Mouse (Mus musculus): ENCODE results near the gene Nav2. TPM values are rescaled to one million over a fixed set of nuclear protein-coding genes. Genes with fewer than 3 reads are reported as not detected.

Gene Nav2
- total RNA-seq (2021): 10 to 100 TPM; 71.1 to 81.0 TPM
- long read RNA-seq, experiment 1, partial matches to known transcripts: 1 of 17 reads
- long read RNA-seq, experiment 1, other reads (novel, unspliced or antisense): 15 of 17 reads
- long read RNA-seq, experiment 2, partial matches to known transcripts: 0 of 7 reads
- long read RNA-seq, experiment 2, other reads (novel, unspliced or antisense): 7 of 7 reads

DNA sequence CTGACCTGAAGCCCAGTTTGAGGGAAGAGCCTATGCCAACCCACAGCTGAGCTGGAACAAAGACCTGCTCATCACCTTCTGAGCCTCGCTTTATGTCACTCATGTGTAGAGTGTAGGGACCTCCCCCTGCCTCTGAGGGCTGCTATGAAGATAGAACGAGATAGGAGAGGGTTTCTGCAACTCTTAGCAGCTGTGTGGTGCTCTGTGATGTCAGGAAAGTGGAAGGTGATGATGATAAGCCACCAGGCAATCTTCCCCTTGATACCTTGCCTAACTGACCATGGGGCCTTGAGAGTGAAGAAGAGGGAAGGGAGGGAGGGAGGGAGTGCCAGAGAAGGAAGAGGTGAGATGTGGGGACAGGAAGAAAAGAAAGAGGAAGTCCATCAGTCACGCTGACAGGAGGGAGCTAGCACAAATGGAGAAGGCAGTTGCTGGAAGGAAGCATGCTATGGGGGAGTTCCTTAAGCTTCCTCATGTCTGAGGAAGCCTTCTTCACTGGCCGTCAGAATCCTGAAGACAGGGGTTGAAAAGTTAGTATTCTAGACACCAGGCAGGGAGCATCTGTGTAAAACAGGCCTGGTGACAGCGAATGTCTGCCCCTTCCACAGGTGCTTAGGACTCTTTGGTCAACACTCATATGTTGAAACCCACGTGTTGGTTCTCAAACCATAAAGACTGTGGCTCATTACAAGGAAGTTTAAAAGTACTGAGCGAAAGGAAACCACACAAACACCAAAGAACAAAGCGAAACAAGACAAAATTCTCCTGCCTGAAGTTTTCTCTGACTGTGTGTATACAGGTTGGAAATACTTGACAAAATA, at the start of gene Nav2:
Nav2 (plus strand) TSS at position 196 of the 821 bp plus-strand sequence.
- no peak for DNase-seq (ENCODE audit: low spot score in 2 of 2)

DNA sequence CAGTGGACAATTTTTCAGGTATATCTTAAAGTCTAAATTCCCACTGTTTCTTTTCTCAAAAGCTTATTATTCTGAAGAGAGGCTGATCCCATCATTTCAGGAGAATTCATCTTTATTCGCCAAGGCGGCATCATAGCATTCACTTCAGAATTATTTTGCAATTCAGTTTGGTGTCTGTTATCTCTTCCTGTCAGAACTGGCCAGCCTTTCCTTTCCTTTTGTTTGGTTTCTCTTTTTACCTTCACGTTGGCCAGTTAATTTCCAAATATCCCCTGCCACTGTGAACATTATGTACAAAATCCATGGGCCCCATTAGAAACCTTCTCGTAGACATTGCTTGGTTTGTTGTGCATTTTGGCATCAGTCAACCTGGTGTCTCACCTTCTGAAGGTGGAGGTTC, 49.2 kb upstream of the Nav2 start:
- no peak for DNase-seq (ENCODE audit: low spot score in 2 of 2)

DNA sequence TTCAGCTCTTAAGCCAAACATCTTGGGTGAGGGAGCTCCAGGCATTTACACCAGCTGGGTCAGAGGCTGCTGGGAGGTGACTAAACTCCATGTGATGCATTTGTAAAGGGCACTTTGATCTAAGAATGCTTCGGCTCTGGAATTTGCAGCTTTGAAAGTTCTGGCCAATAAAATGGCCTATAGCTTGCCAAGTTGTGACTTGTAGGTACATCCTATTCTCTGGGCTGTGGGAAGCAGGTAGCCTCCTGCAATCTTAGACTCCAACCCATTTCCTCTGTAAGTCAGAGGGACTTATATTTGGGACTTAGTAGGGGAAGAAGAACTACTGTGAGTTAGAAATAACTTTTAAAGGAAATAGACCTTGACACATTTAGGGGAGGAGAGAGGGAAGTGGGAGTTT, 47.6 kb upstream of the Nav2 start:
- no peak for DNase-seq (ENCODE audit: low spot score in 2 of 2)

DNA sequence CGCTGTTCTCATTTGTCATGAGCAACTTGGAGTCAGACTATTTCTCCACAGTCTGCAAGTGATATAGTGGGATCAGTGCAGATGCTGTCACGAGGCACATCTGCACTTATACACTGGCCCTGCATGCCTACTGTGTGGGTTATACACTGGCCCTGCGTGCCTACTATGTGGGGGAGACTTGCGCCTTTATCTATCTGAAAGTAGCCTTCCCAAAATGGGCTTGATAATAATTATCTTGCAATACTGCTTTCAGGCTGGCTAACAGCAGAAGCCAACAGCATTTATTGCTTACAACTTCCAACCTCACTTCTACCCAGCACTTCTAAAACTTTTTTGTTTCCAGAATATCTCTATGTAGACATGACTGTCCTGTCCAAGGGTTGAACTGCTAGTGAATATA, 46.7 kb upstream of the Nav2 start:
- no peak for DNase-seq (ENCODE audit: low spot score in 2 of 2)

DNA sequence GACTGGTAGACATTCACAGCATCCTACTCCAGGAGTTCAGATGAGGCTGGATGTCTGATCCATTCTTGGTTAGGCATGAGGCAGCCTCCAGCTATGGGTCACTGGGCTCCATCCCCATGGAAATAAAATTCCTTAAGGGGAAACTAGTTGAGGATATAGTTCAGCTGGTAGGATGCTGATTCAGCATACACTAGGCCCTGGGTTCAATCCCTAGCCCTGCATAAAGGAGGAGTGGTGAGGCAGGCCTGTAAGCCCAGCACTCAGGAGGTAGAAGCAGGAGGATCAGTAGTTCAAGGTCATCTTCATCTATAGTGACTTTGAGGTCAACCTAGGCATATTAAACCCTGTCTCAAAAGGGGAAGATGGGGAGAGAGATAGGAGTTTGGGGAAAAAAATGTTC, 44.3 kb upstream of the Nav2 start:
- DNase-seq (ENCODE audit: low spot score in 2 of 2): no peak

DNA sequence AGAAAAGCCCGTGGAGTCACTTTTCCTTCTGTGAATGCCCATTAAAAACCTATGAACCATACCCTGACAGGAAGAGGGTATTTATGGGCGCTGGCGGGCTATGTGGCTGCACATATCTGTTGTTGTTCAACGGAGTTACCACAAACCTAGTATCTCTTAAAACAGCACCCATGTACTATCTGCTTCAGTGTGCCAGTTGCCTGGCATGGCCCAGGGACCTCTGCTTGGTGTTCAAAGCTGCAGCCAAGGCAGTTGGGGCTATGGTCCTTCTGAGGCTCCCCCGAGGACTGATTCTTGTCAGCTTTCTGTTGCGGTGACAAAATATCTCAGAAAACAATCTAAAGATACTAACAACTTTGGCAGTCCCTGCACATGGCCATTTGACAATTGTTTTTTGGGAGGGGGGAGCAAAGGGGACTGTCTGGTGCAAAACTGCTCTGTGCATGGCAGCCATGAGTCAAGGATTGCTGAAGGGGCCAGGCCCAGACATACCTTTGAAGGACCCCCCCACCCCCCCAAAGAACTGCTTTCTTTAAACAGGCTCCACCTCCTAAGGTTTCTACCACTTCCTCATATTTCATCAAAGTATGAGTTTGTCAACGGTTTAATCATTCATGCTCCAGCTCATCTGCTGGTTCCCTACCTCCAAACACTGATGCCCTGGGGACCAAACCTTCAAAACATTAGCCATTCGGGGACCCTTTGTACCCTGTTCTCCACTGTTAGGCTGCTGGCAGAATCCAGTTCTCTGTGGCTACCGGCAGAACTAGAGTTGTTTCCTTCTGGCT, 43.7 kb upstream of the Nav2 start:
- no peak for DNase-seq (ENCODE audit: low spot score in 2 of 2)

- no peak for DNase-seq (ENCODE audit: low spot score in 2 of 2)
Measured at GRCm38 (mm10) chr7:48867576-48867975, 40.9 kb upstream of the Nav2 start.

DNA sequence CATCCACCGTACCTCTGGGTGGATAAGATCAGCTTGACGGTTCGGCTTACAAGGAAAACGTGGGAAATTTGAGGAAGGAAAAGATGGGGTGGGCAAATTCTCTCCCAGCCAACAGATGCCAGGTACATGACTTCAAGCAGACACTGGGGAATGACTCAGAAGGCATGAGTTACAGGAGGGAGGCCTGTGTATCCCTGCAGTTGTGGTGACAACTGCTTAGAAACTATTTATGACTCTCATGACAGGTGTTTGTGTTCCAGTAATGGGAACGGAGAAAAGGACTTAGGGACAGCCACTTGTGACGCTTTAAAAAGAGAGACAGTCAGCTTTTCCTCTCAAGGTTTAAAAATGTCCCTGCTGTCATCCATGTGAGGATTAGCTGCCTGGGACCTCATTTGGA, 38.4 kb upstream of the Nav2 start:
- DNase-seq (ENCODE audit: low spot score in 2 of 2): no peak

DNA sequence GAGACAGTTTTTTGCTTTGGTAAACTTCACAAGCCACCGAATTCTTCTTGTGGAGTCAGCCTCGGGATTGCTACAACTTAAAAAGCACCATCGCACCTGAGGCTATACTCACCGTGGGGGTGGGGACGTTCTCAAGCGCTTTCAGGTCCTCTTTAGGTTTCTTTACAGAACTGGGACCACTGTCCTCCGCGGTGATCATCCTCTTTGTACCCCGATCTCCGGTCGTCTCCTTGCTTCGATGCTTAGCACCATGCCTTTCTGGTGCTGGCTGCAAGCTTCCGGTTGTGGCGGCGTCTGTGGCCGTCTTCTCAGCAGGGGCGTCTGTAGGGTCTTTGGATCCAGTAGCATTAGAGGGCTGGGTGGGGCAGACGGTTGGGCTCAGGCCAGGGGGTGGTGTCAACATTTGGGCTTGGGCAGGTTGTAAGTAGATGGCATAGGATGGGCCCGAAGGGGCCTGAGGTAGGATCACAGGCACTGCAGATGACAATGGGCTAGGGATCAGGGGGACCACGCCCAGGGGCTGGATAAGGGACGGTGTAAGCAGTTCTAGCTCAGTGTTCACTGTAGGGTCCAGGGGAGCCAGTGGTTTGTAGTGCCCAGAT, 37.8 kb upstream of the Nav2 start:
- no peak for DNase-seq (ENCODE audit: low spot score in 2 of 2)

DNA sequence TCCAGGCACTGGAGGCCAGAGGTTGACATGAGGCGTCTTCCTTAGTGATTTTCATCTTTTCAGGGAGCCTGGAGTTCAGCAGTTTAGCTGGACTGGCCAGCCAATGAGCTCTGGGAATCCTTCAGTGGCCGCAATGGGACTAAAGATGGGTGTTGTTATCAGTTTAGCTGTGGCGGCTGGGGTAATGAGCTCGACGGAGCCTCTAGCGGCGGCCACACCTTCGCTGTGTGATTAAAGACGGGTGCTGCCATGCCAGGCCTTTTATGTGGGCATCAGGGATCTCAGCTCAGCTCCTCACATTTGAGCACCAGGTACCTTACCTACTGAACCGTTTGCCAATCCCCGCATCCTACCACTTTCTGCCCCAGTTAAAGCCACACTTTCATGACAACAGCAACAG, 37.2 kb upstream of the Nav2 start:
- no peak for DNase-seq (ENCODE audit: low spot score in 2 of 2)

DNA sequence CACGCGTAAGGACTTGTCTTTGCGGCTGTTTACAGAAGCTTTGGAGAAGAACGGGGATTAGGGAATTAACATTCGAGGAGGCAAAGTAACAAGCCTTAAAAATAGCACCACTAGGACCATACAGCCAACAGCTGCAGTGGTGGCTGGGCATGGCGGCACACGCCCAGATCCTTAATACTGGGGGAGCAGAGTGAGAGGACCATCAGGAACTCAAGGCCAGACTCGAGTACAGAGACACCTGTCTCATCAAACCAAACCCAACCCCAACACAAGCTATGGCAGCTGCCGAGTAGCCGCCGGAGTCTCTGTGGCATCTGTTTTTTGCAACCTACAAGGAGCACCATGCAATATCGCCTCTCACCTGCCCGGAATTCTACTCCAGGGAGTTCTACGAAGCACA, 33.4 kb upstream of the Nav2 start:
- DNase-seq (ENCODE audit: low spot score in 2 of 2): no peak

DNA sequence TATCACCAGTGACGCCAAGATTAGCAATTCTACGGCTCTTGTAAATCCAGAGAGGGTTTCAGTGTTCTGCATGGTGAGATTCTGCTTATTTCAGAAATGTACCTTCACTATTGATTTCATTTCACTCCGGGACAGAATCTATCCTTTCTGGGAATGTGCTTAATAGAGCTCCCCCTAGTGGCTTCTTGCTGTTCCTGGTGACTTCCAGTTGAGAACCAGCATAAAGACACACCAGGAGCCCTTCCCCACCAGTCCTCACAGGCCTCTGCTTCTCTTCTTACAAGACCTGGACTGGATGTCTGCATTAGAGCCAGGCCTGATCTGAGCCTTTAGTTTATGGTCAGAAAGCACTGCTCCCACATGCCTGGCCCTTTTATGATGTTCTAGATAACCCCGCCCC, 32.0 kb upstream of the Nav2 start:
- DNase-seq (ENCODE audit: low spot score in 2 of 2): peak; percentile 51 to 57

GRCm38 (mm10) chr7:48877786-48878390, 30.6 kb upstream of the Nav2 start:
- no peak for DNase-seq (ENCODE audit: low spot score in 2 of 2)

- no peak for DNase-seq (ENCODE audit: low spot score in 2 of 2)
Measured at GRCm38 (mm10) chr7:48879574-48879973, 28.9 kb upstream of the Nav2 start.

DNA sequence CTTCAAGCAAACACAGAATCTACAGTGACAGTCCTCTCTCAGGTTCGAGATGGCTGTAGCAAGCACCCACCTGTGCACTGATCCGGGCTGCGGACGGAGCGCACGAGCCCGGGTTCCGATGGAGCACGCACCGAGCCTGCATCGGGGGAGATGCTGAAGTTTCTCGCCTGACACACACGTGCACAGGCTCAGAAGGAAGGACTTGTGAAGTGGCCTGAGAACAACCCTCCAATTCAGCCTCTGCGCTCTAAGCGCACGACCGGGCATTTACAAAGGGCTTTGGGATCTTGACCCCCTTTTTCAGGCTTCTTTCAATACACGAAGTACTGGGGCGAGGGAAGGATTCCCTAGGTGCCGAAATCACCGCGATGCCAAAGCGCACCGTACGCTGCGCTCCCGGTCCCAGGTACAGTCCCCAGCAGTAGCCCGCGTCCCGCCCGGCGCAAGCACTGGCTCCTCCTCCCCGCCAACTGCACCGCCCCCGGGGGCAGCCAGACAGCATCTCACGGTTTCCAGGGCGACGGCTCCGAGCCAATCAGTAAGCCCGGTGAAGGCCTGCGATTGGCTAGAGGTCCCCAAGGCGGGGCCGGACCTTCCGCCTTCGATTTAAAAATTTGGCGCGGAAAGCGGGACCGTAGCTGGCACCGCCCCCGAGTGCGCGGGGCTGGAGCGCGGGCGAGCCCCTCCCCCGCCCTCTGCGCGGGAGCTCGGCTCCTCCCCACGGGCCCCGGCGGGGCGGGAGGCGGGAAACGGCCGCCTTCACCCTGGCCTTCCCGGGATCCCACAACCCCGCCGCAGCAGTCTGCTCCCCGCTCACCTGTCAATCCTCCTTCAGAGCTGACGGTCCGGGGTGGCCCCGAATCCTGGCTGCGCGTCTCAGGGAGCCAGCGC, 27.7 kb upstream of the Nav2 start:
- DNase-seq (ENCODE audit: low spot score in 2 of 2): peak; percentile 90 to 96

DNA sequence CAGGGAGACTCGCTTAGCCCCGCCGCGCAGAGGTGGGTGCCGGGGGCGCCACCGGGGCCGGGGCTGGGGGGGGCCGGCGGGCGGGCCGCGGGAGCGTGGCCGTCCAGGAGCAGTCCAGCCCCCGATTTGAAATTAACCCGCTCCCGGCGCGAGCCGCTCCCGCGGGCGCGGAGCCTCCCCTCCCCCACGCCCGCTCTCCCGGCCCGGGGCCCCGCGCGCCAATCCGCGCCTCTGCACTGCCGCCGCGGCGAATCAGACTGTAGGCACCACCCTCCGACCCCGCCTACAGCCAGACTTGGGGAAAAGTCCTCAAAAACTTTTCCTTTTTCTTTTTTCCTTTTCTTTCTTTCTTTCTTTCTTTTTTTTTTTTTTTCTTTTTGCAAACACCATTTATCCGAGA, 27.0 kb upstream of the Nav2 start, which contains the start of gene E2f8:
E2f8 (minus strand) TSS at position 111 of the 400 bp plus-strand sequence.
- peak; percentile 32 to 35 for DNase-seq (ENCODE audit: low spot score in 2 of 2)

GRCm38 (mm10) chr7:48881971-48882609, 26.4 kb upstream of the Nav2 start:
- DNase-seq (ENCODE audit: low spot score in 2 of 2): no peak

DNA sequence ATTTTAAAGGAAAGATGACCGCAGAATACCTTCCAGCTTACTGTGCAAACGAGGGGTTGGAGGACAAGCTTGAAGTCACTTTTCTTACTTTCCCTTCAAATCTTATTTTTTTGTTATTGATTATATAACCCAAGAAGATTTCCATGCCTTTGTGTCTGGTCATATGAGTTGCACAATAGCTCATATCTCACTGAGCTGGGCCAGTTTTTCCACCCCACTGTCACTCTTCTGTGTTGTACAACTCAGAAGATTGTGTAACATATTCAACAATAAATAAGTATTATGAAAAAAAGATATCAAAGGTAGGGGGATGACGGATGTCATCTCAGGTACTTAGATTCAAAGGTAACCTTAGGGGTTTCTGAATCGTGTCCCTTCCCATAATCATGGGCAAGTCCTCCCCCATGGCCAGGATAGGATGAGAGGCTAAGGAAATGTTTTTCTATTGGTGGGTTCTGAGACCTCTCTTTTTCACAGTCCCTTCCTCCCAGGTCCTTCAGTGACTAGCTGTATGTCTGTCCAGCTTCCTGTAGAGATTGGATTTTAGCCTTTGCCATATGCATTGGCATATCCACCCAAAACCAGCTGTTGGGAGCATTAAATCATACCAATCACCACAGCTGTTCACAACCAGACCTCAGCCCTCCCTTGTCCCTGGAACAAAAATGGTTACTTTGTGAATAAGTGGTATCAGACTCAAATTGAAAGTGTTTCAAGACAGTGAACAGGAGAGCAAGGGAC, 24.8 kb upstream of the Nav2 start:
- DNase-seq (ENCODE audit: low spot score in 2 of 2): no peak

- no peak for DNase-seq (ENCODE audit: low spot score in 2 of 2)
Measured at GRCm38 (mm10) chr7:48884266-48884611, 24.3 kb upstream of the Nav2 start.

Data from left cerebral cortex, adult 18-20 months (tissue).